Mouse (Mus musculus) CD4-positive, CD25-positive, alpha-beta regulatory T cell, adult 9 weeks (primary cell): ENCODE measurements around the gene 4430402I18Rik. TPM values are rescaled to one million over a fixed set of nuclear protein-coding genes. Genes with fewer than 3 reads are reported as not detected.

ENCODE experiments used
- polyA plus RNA-seq: library from polyadenylated mRNA; unstranded; fragments of 100-300 nt; shearing (Covaris generic); gene quantifications from one replicate; pipeline ENCODE4 v1.2.1, GENCODE M21; 2017

The 4430402I18Rik gene
- polyA plus RNA-seq: 0.50 TPM

DNA sequence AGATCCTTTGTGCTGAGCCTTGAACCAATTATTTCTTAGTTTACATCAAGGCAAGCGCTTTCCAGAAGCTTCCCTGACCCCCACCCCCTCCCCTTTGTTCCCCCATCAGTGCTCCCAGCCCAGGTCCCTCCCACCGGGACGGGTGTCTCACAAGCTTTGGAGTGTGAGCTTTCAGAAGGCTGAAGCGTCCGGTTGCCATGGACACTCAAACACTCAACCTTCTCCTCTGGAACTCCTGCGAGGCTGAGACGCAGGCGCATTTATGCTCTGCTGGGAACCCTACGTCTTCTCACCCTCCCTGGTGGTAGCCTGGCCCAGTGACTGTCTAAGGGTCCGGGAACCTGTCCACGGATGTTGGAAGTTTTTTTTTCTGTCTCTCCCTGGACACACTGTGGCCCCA is at the start of gene 4430402I18Rik:
4430402I18Rik (minus strand) TSS at position 149 of the 400 bp plus-strand sequence.

DNA sequence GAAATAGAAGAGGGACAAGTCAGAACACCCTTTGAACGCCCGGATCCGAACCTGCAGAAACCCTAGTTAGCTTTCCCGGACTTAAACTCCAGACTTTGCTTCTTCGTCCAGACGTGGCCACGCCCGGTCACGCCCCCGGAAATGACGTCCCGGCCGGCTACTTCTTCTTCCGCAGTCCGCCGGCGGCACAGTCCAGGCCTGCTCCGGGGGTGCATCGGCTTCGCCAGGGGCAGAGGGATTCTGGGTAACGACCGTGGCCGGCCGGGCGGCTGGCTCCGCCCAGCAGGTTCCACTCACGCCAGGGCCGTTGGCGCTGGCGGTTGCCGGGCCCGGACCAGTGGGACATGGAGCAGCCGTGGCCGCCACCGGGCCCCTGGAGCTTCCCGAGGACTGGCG is 22.6 kb upstream of the 4430402I18Rik start, which contains the start of gene Cdc37l1:
Cdc37l1 (plus strand) TSS at position 159 of the 396 bp plus-strand sequence.

DNA sequence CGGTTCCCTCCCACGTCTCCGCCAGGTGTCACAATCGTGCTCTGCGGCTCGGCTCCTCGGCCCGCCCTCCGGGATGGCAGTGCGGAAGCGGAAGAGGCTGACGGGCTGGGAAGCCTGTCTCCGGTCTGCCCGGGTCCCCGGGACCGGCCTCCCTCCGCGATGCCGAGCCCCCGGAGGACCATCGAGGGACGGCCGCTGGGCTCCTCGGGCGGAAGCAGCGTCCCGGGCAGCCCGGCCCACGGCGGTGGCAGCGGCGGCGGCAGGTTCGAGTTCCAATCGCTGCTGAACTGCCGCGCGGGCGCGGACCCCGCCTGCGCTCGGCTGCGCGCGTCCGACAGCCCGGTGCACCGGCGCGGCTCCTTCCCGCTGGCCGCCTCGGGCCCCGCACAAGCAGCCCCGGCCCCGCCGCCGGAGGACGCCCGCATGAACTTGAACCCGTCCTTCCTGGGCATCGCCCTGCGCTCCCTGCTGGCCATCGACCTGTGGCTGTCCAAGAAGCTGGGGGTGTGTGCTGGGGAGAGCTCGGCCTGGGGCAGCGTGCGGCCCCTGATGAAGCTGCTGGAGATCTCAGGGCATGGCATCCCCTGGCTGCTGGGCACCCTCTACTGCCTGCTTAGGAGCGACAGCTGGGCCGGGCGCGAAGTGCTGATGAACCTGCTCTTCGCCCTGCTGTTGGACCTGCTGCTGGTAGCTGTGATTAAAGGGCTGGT is 3.6 kb downstream of the 4430402I18Rik start, which contains the start of gene Plpp6:
Plpp6 (plus strand) TSS at position 112 of the 710 bp plus-strand sequence.

Other genes starting within 250 kb of the 4430402I18Rik start
- gene Slc1a1, start 132.8 kb downstream of the 4430402I18Rik start, polyA plus RNA-seq: not detected
- 0.72 TPM for gene Plpp6, start 3.8 kb downstream of the 4430402I18Rik start, polyA plus RNA-seq
- gene Cdc37l1, start 22.6 kb upstream of the 4430402I18Rik start, polyA plus RNA-seq: 34.6 TPM
- gene Ak3, start 80.2 kb upstream of the 4430402I18Rik start, polyA plus RNA-seq: 12.6 TPM
- 50.2 TPM for gene Rcl1, start 133.6 kb upstream of the 4430402I18Rik start, polyA plus RNA-seq